Mouse (Mus musculus) c-Kit-positive CD71-positive TER-119-positive erythroid progenitor cells, embryonic 14.5 days (primary cell): Measurements from ENCODE around the gene Btc.

ENCODE experiments used
- DNase-seq: peaks from one replicate; pipeline ENCODE4 v3.0.0-alpha.2; 2013; ENCODE audit warnings: low spot score

Btc gene

DNA sequence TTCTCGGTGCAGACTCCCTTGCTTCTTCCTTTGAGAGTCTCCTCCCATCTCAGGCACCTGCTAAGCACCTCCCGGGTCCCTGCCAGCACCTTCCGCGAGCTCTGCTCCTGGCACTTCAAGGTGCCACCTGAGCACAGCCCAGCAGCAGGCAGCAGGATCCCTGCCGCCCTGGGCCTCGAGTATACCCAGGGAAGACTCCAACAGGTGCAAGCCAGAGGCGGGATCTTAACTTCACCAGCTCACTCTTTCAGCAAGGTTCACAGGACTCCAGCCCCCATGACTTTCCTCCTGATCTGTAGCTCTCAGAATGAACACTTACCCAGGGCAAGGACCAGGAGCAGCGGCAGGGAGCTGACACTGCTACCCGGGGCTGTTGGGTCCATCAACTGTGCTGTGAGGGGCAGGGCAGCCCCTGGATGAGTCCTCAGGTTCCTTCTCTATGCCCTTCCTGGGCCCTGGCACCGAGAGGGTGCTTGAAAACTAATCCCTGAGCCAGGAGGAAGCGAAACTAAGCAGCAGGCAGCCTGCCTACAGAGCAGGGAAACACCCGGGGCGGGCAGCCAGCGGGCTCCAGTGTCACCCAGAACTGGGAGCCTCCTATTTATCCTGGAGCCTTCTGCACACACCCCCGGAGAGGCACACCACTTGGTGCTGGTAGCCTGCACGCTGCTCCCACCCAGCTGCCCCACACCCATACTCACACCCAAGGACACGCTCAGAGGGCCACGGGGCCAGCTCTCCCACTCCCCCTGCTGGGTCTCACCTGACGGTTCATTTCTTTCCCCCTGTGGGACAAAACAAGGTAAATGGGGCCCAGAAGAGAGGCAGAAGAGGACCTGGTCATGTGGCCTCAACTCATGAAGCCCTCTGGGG, at the start of gene Btc:
TSS of gene Btc (minus strand) at position 656 of the 873 bp plus-strand sequence.
- no peak for DNase-seq

DNA sequence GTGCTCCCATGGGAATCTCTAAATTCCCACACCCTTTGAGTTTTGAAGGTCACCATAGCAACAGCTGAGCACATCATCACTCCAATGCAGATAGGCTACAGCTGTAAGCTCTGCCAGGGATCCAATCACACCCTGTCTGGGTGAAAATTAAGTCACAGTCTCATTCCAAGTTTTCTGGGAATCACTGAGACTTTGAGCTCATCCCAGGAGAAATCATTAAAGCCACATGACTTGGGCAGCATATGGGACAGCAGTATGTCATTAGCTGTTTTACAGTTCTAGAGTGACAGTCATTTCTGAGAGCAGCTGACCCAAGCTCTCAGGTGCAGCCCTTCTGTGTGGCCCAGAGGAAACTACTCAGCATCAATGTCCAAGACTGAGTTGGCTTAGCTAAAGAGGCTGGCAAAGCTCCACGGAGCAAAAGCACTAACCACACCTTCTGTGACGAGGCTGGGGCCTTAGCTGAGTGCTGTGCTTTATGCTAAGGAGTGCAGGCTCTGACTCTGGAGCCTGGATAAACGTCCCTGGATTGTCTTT, 42.3 kb upstream of the Btc start:
- DNase-seq = no peak

DNA sequence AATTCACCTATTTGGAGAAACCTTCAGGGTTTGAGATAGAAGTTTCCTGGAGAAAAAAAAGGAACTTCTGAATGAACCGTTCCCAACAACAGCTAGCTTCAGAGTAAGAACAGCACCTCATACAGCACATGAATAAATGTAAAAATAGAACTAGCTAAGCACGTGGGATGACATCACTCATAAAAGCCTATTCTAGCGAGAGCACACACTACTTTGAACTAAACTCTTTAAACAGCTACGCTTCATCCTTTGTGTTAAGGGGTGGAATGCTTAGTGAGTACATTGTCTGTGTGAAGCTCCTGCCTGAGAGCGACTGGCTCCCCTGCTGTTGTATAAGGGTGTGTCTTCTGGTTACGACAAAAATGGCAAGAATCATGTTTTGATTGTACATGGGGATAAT, 33.8 kb upstream of the Btc start:
- DNase-seq = no peak

DNA sequence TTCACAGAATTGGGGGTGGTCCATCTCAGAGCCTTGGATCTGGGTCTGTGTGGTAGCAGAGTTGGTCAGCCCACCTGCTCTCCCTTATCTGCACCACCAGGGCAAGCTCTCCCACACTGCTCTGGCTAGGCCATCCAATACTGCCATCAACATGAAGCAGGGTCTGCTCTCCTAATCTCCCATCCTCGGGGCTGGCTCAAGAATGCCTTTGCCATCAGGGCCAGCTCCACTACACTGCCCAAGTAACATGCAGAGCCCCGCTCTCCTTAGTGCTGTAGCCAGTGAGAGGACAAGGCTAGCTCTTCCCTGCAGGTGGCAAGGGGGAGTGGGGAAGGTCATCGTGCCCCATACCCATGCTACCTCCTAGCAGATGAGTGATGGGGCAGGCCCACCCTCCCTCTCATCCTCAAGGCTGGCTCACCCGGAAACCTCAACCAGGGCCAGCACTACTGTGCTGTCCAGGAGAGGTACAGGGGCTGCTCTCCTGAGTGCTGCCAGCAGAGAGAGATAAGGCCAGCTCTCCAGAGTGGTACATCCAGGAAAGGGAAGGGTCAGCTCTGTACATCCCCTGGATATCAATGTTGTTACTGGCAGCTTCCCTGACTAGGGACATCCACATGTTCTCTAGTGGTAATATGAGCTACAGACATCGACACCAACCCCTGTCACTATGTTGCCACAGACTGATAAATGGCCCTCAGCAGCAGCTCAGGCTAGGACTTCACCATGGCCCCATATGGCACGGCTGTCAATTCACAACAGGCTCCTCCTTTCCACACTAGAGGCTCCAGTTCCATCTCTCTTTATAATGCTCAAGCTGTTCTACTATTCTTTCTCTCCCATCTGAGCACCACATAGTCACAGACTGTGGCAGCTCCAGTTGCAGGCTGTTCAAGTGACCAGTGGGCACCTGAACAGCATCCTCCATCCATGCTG, 32.2 kb upstream of the Btc start:
- DNase-seq = no peak

DNA sequence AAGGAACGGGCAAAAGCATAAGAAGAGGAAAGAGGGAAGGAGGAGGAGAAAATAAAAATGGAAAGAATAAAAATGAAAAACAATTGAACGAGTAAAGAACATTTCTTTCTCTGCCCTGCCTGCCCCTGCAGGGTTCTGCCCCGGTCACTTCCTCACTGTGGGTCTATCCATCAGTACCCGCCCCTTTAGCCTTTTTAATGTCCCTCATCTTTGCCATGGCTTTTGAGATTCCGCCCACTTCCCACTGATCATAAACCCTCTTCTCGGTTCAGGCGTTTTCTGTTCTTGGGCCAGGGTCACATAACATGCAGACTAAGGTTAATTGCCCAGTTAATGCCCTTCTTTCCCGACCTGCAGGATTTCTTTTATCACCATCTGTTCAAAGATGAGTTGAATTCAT, 25.8 kb upstream of the Btc start:
- no peak for DNase-seq

DNA sequence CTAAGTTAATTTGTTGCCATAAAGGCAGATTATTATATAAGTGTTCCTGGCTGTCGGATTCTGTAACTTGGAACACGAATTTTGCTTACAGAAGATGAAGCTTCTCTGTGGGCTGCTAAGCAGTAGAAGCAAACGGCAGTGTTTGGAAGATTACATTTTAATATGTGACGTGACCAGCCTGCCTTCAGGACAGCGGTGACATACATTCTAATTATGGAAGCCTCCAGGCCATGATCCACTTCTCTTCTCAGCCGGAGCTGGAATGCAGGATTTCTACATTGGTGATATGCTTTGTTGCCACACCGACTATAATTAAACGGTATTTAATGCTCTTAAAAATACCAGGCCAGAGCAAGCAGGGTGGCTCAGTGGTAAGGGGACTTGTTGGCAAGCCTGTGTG, 11.0 kb upstream of the Btc start:
- DNase-seq = no peak

DNA sequence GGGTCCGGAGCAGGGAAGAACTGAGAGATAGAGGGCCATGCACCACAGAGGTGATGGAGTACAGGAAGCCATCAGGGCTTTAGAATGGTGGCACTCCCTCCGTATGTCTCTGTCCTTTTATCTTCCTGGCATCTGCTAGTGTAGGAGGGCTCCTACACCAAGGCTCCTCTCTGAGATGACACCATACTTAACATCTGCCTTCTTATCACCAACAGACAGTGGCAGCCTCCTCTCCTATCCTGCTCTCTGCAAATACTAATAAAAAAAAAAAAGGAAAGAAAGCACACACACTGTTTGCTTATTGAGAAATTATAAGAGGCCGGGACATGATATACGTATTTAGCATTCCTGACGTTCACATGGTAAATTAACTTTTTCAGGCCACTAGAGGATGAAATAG, 1.5 kb upstream of the Btc start:
- no peak for DNase-seq

DNA sequence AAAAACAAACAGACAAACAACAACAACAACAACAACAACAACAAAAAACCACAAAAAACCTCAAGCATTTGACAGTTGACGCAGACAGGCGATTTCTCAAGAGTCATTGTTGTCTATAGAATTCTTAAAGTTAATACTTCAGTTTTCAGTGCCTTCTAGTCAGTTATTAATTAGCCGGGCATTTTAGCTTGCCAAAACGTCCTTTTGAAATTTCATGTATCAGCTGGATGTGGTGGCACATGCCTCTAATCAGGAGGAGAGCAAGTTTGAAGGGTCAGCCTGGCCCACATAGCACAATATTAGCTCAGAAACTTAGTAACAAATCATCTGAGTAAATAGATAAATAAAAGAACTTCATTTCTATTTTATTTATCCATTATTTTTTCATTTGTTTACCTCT, 487 bp upstream of the Btc start:
- DNase-seq = no peak

DNA sequence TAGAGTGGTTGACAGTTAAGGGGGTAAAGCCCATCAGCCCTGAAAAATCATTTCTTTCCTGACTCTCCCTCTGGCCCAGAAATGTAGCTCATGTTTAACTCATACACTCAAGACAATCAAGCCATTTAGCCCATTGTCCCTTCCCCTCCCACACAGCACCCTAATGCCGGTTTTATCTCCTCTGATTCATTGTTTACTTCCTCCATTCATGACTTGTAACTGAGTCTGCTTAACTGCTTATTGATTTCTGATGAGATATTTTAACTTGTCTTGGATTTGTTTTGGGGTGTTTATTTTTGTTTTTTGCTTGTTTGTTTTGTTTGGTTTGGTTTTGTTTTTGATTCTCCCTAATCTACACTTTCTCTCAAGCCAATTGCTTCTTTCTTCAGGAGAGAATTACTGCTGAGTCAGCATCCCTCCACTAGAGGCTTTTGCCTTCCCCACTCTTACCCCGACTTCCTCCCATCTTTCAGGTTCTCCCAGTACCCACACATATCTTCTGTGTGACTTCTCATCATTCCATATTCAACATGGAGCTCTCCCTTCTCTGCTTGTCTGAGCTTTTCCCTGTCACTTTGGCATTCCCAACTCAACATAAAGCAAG, 2.2 kb downstream of the Btc start:
- no peak for DNase-seq

DNA sequence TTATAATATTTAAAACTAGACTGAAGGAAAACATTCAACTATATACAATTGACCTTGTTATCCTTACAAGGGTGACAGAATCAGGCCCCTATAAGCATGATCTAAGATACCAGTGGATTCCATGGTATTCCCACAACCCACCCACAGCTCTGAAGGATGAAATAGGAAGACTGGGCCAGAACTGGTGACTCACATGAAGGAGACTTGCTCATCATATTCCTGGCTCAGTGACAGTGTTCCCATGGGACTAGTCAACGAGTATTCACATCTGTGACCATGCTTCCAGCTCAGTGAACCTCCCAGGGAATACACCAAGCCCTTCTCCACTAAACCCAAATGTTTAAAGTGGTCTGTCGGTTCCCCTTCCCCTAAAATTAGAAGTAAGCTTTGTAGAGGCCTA, 27.3 kb downstream of the Btc start:
- DNase-seq = no peak

DNA sequence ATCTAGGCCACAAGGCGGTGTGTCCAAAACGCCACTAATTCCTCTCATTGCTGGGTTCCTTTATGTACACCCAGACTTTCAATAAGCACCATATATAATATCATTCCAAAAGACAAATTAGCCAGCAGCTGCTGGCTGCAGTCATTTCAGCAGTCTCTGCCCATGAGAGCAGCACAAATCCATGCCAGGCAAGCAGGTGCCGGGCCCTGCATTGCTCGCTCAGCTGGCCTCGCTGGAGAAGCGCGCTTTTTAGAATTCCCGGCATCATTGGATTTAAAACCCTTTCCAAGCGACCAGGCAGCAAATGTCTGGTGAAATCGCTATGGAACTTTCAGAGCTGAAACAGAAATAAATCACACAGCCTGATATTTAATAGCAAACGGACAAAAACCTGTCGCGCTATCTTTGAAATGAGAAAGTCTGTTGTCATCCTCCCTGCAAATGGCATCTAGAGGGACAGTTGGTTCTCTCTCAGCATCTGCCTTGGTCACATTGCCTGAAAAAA, 34.7 kb downstream of the Btc start:
- DNase-seq = no peak

DNA sequence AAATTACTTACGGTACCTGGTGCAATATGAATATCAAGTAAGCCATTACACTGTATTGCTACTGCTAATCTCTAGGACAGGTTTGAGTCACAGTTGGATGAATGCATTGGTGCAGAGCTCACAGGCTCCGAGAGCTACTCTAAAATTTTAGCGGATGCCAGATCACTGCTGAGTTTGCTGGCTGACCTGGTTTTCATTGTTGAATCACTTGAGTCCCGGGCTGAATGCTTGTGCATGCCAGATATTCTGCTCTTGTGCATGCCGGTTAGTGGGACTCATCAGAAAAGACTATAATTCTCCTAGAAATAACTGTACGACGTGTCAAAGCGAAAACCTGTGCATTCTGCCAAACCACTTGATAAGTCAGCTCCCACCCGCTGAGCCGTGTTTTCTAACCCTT, 35.9 kb downstream of the Btc start:
- no peak for DNase-seq

DNA sequence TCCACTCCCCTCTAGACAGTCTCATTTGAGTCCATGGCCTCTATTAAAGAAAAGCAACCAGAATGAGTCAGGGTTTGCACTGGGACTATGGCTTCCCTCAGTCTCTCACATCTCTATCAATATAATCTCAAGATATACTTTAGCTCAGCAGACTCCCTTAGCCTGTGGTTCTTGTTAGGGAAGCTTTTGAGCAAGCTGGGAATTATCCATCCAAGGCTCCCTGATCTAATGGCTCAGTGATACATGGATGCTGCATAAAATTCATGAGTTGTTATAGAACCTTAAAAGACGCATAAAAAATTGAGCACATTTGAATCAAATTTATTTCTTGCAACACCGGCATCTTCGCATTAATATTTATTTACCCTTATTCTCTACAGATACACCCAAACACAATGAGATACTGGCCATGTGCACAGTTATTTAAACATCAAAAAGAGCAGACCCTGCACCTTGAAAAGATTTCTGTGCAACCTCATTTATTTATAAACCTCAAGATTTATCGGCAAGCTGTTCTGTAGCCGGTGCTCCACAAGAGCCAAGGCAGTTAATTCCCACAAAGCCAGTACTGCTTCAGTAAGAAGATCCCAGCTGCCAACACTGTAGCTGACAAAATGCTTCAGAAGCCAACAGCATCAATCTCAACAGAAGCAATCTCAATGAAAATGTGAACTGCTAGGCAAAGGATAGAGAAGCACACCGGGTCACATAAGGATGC, 39.4 kb downstream of the Btc start:
- DNase-seq = no peak

DNA sequence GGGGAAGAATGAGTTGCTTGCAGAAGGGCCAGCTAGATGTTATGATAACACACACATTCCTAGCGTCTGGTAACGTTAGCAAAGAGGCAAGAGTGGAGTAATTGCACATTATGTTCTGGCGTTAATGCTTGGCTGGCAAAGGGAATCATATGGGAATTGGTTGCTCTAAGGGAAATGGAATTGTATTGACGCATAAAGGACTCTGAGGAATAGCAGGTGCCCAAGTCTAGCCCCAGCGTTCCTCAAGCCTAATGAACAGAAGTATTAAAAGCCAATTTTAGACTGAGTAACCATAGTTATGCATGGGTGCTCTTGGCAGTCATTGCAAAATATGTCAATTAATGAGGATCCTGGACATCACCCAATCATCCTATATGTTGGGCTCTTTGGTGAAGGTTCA, 50.1 kb downstream of the Btc start:
- no peak for DNase-seq

DNA sequence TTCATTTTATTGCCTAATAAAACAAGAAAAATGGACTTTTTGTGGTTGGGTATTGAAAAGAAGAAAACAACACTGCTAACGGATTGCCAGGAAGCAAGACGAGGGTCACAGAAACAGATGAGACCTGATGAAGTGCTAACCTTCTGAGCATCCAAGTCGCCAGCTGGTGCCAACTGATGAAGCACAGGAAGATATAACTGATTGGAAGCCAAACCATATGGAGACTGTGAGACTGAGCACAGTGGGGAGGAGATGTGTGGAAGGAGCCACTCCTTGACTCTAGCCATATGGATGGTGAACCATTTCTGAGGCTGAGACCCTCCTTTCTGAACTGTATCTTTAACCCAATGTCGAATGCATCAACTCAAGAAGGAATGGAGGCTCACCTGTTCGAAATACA, 57.1 kb downstream of the Btc start:
- DNase-seq = no peak

DNA sequence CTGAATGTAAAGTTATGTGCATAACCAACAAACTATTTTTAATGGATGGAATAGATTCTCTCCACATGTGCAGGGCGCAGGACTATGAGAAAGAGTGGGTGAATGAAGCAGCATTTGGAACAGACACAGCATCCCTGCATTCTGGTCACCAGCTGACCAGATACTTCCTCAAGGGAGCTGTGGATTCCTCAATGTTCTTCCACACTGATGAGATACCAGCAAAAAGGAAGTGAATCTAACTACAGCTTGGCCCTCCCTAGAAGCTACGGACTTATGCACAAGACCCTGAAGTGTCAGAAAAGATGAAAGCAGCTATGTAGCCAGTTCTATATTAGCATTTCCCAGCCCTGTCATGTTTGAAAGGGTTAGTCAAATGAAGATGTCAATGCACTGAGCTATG, 57.7 kb downstream of the Btc start:
- no peak for DNase-seq

DNA sequence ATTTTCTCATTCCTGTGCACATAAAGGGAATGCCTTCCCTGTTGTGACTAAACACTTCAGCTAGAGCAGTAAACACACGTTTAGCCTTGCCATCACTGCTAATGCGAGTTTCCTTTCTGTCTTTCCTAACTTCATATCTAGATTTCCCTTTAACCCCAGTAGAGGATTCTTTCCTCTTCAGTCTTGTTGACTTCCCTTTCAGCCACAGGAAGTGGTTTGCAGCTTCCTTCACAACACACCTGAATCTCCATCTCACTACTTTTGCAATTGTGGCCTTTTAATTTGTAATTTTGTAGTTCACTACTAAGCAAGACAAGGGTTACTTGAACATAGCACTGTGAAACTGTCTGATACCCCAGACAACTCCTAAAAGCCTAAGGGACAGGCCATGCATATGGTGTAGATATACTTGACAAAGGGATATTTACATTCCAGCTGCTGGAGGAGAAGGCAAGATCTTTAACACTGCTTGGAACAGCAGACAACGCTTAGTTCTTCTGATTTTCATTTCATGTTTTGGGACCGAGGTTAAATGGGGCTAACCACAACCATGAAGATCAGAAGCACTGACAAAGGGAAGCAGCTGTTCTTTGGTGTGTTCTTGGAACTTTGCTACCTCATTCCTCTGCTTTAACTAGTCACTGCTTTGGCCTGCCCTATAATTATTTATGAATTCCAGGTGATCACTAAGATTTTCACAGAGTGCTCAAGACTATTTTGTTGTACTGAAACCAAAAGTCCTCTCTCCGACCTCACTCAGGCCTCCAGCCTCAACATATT, 60.6 kb downstream of the Btc start:
- DNase-seq = no peak

DNA sequence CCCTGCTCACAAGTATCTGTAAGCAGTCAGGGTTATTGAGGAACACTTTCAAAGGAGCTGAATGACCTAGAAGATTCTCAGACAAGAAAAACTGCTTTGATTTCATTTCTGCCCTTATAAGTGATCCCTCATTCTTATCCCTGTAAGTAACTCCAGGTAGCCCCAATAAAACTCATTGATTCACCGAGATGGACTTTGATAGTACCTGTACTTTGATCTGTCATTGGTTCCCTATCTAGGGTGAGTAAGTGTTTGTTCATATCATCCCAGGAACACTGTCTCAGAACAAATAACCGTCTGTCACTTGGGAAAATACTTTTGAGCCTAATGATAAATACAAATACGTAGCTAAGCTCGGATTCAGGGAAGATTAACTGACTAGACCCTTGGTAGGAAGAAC, 68.6 kb downstream of the Btc start:
- no peak for DNase-seq

DNA sequence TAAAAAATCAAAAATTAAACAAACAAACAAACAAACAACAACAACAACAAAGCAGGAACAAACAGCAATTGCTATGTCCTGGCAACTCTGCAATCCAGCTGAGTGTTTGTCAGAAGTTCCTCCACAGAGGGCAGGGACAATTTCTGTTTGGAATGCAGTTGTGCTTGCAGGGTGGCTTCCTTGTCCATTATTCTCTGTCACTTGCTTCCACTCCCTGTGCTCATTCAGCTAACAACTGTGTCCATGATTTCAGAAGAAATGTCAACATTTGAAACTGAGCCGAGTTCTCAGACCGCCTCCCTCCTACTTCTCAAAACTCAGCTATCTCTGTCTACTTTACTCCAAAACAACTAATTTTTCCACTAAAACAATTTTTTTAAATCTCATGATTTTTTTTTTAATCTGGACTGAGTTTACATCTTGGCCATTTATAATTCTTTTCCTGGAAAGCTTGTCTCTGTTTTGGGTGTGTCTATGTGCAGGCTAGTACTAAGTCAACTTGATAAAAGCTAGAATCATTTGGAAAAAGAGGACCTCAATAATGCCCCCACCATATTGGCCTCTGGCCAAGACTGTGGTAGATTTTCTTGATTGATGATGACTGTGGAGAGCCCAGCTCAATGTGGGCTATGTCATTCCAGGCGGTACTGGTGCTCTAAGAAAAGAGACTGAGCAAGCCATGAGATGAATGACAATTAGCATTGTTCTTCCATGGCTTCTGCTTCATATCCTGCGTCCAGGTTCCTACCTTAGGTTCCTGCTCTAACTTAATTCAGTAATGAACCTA, 70.5 kb downstream of the Btc start:
- DNase-seq = no peak

DNA sequence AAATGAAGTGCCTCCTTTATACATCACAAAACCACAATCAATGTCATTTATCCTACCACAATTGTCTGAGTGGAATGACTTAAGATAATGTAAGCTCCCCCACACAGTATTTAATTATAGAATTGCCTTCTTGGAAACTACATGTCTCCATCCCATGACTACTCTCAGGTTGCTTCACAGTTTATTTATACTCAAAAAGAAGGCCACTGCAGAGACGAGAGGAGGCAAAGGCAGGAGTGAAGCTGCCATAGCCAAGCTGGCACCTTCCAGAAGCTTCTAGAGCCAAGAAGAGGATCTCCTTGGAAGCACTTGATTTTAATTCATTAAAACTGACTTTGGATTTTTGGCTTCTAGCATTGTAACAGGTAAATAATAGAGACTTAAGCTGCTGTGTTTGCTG, 81.0 kb downstream of the Btc start:
- no peak for DNase-seq
